Mouse (Mus musculus) cerebellum, adult 8-10 months (tissue): Measurements from ENCODE around the gene Fgf18.

Source experiments
- DNase-seq: peaks from one replicate; pipeline ENCODE4 v3.0.0; 2022

The Fgf18 gene

DNA sequence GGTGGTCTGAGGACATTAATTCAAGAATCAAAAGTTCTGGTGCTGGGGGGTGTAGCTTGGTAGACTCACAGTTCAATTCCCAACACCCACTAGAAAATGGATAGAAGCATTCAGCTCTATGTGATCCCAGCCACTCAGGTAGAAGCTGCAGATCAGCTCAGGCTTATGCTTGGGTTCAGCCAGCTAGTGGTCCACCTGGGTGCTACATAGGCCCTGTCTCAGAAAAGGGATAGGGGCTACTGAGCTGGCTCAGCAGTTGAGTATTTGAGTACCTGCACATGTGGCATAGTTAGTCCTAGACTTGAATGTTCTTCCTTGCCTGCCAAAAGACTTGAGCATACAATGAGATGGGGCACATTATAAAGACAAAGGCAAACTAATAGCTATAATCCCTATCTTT, 2.3 kb upstream of the Fgf18 start:
- no peak for DNase-seq

GRCm38 (mm10) chr11:33149088-33149436, 1.9 kb upstream of the Fgf18 start:
- no peak for DNase-seq

DNA sequence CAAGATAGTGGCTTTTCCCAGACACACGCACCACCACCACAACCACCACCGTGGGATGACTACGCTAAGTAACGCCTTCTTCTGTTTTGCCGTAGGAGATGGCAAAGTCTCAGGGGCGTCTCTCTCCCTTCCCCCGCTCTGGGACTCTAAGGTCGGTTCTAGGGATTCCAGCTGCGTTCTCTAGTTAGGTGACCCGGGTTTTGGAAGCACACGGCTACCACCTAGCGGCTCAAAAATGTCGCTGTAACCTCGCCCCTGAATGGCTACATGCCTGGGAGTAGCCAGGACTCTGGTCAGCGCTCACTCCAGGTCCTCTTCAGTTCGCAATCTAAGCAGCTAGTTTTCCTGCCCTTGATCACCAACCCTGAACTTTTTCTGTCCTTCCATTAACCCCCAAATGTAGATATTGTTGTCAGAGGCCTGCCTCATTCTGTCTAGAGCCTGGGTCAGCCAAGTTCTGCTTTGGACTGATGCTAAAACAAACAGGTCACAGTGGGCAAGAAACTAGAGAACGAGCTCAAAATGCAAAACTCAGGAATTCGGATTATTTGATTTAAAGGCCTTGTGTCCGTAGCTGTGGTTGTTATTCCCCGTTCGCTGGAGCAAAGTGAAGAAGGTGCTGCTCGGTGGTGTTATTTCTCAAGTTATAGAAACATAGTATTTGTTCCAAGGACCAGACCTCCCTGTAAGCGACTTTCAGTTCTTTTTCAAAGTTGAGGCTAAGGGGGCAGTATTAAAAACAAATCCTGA, 1.3 kb upstream of the Fgf18 start:
- DNase-seq, result peak; percentile 70

DNA sequence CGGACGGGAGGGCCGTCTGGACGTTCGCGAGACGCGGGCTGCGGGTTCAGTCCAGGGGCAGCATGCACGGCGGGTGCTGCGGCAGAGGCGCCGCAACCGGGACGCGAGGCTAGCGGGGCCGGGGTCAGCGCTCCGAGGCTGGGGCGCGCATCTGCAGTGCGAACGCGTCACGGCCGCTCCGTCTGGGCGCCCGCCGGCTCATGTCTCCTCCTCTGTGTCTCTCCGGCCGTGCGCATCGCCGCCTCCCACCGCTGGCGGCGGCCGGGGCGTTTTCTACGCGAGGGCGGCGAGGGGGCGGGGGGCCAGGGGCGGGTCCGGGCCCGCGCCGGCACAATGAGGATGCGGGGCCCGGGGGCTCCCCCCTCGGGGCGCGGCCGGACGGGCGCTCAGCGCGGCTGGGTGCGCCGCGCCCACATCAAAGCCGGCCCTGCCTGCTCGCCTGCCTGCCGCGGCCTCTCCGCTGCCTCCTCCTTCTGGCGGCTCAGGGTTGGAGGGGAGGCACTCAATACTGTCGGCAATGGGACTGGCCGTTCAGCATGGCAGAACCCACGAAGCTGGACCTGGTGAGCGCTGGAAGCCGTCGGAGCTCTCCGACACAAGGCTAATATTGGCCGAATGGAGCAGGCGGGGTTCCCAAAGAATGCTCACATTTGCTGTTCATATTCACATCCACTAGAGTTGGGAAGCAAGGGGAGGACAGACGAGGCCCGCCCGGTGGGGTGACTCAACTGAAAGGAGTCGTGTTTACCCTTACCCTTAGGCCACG, 555 bp upstream of the Fgf18 start:
- no peak for DNase-seq

- DNase-seq, result peak; percentile 20
Measured at GRCm38 (mm10) chr11:33146651-33147131, 509 bp downstream of the Fgf18 start.

DNA sequence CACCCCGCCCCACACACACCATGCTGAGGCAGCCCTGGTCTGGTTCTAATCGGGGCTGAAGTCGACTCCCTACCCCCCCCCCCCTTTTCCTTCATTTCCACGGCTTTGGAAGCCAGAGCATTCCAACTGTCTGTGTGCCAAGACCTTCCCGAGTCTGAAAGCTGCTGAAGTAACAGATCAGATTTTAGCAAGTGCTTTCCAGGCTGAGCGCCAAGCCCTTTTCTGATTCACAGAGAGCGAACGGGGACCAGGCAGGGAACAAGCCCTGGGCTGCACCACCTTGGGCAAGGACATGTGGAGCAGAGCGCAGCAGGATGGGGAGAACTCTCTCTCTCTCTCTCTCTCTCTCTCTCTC, 1.1 kb downstream of the Fgf18 start:
- peak; percentile 39 for DNase-seq

GRCm38 (mm10) chr11:33145201-33146142, 1.7 kb downstream of the Fgf18 start:
- DNase-seq, result peak; percentile 18

DNA sequence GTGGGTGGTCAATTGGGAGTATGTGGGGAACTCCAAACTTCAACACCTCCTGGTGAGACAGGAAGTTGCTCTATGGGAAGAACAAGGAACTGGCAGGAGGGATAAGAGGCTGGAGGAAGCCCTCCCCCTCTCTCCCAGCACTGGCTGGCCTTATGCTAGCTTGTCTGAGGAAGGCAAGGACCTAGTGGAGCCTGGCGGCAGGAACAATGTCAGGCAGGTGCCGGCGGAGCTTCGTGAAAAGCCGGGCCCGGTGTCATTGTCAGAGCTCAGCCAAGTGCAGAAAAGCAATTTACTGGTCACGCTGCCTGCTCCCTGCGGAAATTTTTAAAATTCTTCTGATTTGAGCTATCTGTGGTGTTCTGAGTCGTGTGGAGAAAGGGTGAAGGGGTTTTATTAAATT, 3.3 kb downstream of the Fgf18 start:
- no peak for DNase-seq

GRCm38 (mm10) chr11:33142801-33143200, 4.4 kb downstream of the Fgf18 start:
- no peak for DNase-seq

- DNase-seq, result no peak
Measured at GRCm38 (mm10) chr11:33140111-33140460, 7.1 kb downstream of the Fgf18 start.

- no peak for DNase-seq
Measured at GRCm38 (mm10) chr11:33139458-33140110, 7.6 kb downstream of the Fgf18 start.

DNA sequence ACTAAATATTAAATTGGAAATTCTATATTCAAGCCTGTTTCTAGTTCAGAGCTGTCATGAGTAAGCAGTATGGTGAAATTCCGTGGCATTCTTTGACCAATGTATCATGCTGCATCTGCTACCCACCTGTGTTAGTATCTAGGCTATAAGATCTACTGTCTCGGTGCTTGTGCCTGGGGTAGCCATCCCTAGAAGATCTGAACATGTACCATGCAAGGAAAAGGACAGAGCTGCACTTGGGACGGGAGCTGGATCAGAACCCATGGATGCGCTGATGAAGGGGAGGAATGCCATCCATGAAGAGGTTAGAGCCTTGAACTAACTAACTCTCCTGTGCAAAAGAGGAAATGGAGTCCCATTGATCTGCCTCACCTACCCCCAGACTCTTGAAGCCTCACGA, 8.5 kb downstream of the Fgf18 start:
- no peak for DNase-seq

DNA sequence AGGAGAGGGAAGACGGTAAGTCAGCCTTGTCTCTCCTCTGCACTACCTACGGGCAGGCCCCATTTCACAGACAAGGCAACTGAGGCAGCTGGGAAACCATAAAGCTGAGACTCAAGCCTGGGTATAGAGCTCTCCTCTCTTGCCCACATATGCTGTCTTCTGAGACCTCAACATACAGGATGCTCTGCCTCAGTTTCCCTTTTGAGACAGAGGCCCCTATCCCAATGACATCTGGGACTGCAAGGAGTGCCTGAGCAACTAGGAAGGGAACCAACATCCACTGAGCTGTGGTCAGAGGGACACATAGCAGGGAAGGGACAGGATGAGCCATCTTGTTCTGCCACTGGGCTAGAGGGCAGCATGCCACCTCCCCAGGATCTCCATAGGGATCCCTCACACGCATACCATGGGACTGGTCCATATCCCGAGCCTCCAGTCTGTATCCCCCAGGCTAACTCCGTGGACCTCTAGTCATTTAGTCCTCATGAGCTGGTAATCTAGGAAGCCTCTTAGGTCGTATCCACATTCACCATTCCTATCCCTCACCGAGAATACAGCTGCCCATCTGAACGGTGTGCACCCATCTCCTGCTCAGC, 12.7 kb downstream of the Fgf18 start:
- no peak for DNase-seq

DNA sequence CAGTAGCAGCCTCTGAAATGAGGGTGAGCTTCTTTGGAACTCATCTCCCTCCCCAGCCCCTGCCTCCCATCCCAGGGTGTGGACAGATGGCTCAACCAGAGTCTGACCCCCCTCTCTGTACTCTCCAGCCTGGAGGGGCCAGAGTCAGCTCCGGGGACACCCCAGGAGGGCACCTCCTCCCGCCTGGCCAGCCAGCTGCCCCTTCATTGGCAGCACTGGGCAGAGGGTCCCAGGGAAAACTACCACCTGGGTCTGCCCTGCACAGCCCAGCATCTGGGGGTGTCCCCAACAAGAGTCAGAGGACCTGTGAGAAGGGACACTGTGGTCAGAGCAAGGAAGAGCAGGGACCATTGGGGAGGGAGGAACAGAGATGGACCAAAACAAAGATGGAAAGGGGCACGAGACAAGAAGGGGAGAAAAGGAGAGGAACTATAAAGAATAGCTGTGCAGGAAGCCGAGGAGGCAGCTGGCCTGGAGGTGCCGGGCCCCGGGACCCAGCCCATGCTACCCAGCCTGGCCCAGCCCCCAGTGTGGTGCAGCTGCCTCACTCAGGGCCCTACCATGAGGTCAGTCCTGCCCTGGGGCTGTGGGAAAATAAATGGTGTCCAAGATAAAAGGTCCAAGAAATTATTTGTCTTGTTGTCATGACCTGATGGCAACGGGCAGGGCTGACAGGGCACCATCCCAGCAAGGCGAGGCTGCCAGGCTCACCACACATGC, 14.4 kb downstream of the Fgf18 start:
- no peak for DNase-seq

GRCm38 (mm10) chr11:33127058-33127457, 20.1 kb downstream of the Fgf18 start:
- DNase-seq, result no peak

- no peak for DNase-seq
Measured at GRCm38 (mm10) chr11:33122575-33123268, 24.5 kb downstream of the Fgf18 start.

GRCm38 (mm10) chr11:33119556-33119955, 27.6 kb downstream of the Fgf18 start:
- DNase-seq, result no peak

DNA sequence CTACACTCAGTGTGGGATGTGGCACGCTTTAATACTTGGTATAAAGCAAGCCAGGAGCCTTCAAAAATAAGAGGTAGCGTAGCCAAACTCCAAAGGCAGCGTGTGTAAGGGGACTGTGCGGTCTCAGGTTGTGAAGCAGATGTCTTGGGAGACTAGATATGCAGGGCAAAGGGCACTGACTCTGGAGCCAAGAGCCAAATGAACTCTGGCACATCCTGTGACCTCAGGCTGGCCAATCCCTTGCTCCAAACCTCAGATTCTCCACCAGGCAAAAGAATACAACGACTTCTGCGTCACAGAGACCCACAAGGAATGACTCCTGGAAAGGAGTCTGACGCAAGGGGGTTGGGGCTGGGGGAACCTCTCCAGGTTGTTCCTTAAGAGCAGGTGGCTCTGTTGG, 28.1 kb downstream of the Fgf18 start:
- no peak for DNase-seq

- no peak for DNase-seq
Measured at GRCm38 (mm10) chr11:33118480-33118879, 28.7 kb downstream of the Fgf18 start.

- no peak for DNase-seq
Measured at GRCm38 (mm10) chr11:33115796-33116195, 31.4 kb downstream of the Fgf18 start.

GRCm38 (mm10) chr11:33112407-33112806, 34.8 kb downstream of the Fgf18 start:
- DNase-seq, result peak; percentile 41
